Mouse (Mus musculus): Measurements from ENCODE around the gene Actn4. TPM values are rescaled to one million over a fixed set of nuclear protein-coding genes. Genes with fewer than 3 reads are reported as not detected.
"Not testable (repeated sequence)": the region's sequence is repeated elsewhere in the genome, so short reads cannot be mapped to it uniquely, and the experiment has no call there.

The Actn4 gene
- polyA plus RNA-seq, 1 experiment = 323 TPM

DNA sequence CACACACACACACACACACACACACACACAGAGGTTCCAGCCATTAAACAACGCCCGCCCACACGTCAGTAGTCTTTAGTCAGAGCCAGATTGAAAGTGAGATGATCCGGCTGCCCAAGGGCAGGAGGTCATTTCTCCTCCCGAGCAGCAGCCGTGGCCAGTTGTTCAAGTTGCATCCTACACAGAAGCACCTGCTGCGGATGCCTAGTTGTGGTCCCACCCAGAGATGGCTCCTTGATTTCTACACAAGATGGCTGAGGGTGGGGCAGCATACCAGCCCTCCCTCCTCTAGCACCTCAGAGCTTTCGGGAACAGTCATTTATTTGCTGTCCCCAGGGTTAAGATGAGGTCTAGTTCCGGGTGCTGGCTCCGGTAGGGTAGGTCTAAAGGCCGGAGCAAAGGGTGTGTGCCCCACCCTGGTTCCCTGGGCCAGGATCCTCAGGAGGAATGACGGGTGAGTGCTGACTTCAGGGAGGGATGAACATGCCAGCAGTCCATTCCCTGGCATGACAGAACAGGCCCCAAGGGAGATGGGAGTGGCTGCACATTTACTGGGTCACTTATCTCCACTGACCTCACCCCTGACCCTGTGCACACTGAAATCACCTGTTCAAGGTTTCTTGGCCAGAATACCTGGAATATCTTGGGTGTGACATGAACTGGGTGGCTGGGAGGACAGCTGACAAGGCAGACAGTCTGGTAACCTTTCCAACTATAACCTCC lies 7.7 kb upstream of the Actn4 start:
- DNase-seq (ENCODE audit: low read depth) = no peak

DNA sequence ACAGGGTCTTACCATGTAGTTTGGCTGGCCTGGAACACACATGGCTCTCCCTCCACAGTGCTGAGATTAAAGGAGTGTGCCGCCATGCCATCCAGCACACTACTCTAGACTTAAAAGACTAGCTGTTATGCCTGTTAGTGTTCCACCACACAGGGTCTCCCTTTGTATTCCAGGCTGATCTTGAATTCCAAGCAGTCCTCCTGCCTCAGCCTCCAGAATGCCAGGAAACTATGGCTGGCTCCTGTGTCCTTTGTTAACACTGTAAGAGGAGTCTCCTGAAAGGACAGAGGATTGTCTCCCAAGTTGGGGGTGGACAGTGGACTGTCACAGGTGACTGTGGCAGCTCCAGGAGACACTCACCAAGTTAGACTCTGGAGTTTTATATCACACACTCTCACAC lies 7.1 kb upstream of the Actn4 start:
- DNase-seq (ENCODE audit: low read depth) = no peak

DNA sequence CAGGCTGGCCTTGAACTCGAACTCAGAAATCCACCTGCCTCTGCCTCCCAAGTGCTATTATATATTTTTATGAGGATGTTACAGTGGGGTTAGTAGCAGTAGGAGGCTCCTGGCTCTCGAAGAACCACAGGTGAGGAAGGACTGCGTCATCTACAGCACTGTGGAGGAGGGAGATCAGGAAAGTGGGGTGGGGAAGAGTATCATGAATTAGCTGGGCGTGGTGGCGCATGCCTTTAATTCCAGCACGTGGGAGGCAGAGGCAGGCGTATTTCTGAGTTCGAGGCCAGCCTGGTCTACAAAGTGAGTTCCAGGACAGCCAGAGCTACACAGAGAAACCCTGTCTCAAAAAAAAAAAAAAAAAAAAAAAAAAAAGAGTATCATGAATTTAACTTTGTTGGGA lies 6.0 kb upstream of the Actn4 start:
- not testable (repeated sequence) for DNase-seq (ENCODE audit: low read depth)

DNA sequence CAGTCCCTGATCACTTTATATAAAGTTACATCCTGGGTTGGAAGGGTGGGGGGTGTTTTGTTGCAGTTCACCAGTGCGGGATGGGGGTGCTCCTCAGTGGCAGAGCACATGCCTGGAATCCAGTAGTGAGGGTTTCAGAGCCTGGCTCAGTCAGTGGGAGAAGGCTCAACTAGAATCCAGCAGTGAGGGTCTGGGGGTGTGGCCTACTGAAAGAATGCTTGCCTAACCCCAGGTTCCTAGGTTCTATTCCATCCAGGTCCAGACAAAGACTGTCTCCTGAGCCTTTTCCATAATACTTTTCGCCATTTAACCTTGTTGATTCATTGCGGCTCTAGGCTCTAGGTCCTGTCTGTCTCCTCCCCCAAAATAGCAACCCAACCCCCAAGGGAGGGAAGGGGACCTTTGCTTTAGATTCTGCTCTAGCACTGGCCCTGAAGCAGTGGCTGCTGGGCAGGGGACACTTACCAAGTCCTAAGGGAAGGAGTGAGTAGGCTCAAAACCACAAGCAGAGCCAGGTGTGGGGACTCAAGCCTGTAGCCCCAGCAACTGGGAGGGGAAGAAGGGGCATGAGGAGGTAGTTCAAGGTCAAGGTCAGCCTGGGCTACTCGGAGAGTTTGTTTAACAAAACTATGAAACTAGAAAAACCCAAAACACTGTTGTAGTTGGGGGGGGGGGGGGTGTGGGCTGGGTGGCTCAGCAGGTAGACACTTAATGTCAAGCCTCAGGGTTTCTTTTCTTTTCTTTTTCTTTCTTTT lies 4.8 kb upstream of the Actn4 start:
- no peak for DNase-seq (ENCODE audit: low read depth)

DNA sequence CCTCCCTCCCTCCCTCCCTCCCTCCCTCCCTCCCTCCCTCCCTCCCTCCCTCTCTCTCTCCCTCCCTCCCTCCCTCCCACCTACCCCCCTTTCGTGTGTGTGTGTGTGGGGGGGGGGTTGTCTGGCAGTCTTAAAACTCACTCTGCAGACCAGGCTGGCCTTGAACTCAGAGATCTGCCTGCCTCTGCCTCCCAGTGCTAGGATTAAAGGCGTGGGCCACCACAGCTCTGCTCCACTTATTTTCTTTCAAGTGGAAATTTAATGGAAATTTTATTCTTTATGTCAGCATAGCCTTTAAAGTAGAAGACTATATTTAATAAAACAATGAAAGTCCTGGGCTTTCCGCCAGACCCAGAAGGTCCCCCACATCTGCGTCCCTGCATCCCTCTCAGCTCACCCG lies 4.0 kb upstream of the Actn4 start:
- DNase-seq (ENCODE audit: low read depth) = no peak

DNA sequence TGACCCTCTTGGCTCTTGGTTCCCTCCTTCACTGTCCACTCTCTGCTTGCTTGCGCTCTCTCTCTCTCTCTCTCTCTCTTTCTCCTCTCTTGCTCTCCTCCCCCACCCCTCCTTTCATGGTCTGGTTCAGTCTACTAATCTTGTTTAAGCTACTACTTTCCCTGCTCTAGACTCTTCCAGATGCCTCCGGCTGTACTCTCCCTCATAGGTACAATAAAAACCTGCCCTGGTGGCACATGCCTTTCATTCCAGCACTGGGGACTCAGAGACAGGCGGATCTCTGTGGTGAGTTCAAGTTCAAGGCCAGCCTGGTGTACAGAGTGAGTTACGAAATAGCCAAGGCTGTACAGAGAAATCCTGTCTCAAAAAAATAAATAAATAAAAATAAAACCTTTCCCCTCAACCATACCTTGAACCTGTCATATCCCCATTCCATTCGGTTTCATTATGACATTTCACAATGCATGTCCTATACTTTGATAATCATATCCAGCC lies 3.3 kb upstream of the Actn4 start:
- no peak for DNase-seq (ENCODE audit: low read depth)

DNA sequence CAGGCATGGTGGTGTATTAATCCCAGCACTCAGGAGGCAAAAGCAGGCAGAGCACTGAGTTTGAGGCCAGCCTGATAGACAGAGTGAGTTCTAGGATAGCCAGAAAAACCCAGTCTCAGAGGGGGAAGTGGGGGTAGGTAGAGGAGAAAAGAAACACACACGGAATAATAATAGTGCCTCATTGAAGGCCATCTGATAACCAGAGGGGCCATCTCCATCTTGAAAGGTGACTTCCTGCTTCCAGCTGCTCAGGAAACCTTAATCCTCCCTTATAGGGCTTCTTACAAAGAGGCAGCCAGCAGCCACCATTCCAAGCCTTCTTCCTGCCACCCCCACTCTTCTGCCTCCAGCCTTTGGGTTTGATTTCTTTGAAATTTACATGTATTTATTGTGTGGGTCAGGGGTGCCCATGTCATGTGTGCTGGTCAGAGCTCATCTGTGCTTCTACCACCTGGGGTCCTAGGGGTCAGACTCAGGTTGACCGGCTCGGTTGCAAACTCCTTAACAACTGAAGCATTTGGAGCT lies 1.3 kb upstream of the Actn4 start:
- DNase-seq (ENCODE audit: low read depth) = no peak

DNA sequence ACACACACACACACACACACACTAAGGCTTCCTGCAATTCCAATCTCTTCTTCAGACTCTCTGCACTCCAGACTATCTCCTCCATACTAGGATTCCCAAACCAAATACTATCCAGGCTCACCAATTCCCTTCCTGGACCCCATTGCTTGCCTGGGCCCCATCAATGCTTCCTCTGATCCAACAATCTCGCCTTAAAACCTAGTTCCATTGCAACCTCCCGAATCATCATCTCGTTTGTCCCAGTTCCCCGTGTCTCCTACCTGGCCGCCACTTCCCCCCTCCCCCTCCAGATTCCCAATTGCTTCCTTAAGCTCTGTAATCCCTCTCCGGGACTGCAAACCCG lies 585 bp downstream of the Actn4 start:
- DNase-seq (ENCODE audit: low read depth) = no peak

DNA sequence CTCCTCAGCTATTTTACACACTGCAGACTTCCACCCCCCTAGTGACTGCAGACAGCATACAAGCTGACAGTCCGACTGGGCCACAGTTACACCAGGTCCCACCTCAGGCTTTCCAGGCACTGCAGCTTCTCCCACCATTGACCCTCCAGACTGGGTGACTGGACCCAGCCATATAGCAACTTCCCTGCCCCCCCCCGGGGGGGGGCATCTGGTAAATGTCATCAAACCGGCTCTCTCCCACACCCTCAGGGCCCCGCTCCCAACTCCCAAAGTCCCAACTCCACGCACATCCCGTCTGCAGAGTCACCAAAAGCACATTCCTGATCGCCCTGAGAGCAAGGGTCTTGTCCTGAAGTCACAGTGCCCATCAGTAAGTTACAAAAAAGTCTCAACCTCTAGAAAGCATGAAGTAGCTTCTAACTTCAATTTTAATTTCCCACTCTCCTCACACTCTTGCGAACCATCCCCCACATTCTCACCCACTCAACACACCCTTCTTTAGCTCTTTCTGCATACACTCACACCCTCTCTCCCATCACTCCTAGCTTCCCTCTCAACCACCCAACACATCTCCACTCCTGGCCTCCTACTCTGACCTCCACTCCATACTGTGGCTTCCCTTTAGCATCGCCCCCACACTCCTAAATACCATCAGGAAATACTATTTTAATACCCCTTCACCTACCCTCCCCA lies 1.6 kb downstream of the Actn4 start:
- no peak for DNase-seq (ENCODE audit: low read depth)

DNA sequence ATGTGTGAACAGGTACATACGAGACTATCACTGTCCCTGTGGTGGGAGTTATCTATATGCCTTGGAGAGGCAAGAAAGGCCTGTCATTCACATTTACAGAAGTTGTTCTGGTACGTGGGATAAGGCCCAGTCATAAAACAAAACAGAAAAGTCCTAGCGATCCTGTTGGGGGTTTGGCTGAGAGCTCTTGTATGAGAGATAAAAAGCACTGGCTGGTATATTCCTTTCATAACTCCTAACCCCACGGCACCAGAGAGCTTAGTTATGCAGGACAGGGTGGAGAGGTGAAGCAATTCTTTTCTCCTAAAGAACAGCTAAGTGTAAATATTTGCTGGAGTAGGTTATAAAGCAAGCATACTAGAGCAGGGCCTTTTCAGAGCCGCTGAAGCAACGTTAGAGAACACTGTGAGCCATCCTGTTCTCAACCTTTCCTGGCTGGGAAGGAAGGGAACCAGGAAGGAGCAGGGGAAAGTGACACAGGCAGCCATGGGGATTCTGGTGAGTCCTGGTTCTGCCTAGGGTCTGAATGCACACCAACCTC lies 2.6 kb downstream of the Actn4 start:
- DNase-seq (ENCODE audit: low read depth) = no peak

DNA sequence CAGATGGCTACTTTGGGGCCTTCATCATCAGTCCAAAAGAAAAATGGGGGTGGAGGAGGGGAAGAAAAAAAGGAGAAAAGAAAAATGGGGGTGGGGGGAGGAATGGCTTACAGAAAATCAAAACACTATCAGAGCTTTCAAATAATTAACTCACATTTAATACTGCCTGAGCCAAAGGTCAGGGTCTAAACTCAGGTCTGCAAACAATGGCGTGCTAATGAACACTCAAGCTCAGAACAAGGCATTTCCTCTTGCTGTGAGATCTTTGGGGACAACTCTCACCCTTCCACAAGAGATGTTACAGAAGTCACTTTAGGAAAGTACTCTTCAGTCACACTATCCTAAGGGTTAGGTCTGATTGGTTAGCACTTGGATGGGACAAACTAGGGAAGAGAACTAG lies 3.4 kb downstream of the Actn4 start:
- DNase-seq (ENCODE audit: low read depth) = no peak

DNA sequence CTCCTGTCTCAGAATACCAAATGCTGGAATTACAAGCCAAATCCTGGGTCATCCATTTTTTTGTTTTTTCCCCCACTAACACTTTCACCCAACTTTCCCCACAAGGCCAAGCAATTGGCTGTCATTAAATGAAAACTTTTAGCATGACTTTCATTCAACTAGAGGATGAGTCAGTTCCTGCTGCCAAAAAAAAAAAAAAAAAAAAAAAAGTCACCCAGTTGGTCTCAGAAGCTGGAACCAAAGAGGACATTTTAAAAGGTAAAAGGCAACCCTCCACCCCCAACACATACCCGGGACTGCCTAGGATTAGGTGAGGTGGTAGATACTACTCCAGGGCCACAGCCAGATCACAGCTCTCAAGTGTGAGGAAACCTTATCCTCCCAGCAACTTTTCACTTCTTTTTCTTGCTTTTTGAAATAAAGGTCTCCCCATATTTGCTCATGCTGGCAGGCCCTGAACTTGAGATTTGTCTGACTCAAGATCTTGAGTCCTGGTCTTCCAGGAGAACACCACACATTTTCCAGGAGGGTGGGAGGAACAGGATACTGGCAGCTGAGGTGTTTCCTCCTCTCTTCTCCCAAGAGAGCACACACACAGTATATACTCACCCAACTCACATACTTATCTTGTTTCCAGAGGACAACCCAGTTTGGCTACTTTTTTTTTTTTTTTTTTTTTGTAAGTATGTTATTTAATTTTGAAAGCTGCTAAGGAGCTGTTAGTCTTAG lies 4.0 kb downstream of the Actn4 start:
- DNase-seq (ENCODE audit: low read depth) = no peak

DNA sequence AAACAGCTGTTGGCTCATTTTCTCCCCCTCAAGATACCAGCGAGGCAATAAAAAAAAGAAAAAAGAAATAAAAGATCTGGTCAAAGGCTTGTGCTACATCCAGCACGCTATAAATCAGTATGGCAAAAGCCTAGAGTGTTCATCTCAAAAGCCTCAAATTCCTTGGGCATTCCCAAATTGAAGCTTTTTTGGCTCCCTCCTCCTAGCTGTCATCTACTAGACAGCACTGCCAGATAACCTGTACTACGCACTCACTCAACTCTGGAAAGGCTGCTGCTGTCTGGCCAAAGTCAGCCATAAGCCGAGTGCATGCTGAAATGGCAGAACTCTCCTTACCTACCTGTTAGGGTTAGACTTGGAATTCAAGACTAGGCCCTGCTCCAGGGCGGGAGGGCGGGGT lies 4.9 kb downstream of the Actn4 start:
- no peak for DNase-seq (ENCODE audit: low read depth)

DNA sequence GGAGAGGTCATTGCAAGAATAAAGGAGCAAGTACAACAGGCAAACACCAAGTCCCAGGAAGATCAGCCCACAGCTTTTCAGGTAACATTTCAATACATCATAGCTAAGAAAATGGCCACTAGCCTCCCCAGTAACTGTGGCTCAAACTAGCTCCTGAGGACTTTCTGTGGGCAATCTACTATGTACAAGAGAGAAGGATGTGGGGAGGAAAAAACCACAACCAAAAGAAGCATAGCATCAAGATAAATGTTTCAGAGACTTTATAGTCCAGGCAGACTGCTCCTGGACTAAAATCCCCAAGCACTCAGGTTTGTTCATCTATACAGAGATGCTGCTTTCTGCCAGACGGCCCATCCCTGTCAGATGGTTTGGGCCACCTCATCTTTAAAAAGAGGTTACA lies 5.9 kb downstream of the Actn4 start:
- DNase-seq (ENCODE audit: low read depth) = no peak

DNA sequence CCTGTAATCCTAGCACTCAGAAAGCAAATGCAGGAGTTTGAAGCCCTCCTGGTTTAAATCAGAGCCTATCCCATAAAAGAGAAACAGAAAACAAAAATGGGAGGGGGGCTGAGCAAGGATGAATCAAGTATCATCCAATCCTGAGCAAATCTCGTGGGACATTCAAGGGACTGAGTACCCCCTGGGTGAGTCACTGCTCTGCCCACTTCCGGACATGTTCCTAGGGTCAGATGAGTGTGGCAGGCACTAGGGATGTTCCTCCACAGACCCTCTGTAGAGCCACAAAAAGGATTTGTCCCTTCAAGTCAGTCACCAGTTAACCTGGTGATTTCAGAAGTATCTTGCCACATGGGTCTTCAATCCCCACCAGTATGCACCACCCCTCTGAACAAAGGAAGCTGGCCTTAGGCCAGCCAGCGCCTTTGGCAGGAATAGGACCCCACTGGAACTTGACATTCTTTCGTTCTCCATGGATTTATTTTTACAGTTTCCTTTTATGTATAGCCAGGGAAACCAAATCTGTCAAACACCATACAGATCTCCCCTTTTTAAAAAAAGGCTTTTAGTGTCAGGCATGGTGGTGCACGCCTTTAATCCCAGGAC lies 6.7 kb downstream of the Actn4 start:
- no peak for DNase-seq (ENCODE audit: low read depth)

DNA sequence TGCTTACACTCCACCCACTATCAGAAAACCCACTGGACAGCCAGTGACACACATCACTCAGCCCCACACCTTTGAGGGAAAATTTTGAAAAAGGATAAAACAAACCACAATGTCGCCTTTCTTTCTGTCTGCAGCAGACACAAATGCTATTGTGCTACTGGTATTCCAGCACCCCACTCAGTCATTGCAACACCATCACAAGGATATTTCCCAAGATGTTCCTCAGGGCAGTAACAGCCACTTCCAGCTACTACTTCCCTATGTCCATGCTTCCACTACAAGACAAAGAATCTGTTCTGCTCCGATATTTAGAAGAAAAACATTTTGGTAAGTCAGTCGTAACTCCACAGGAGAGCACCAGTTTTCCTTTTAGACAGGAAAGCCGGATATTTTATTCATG lies 7.4 kb downstream of the Actn4 start:
- no peak for DNase-seq (ENCODE audit: low read depth)

DNA sequence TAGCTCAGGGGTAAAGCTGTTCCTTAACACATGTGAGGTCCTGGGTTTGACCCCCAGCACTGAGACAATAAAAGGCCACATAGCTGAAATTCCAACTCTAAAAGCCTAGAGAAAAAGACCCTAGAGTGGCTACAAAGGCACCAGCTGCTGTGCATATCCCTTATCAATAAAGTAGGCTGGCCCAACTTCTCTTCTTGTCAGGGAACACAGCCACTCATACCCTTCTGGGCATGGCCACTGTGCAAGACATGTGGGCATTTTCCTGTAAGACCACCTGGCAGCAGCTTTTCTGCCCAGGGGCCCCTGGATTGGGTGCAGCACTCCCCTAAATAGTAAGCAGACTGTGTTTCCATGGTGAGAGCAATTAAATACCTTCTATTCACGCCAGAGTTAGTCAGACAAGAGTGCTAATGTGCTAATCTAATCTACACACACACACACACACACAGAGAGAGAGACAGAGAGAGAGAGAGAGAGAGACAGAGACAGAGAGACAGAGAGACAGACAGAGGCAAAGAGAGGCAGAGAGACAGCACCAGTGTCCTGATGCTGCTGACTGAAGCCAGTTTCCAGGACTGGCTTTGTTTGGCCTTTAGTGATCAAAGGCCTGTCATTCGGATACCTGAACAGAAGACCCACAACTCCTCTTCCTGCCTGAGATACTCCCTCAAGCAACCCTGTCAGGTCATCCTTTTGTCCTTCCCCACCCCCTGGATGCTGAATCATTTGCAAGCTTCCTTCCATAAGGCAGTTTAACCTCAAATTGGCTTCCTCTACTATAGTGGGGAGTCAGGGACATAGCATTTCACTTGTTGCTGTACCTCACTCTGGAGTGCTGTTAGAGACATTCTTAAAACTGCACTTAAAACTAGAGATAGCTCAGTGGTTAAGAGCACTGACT lies 8.4 kb downstream of the Actn4 start:
- no peak for DNase-seq (ENCODE audit: low read depth)

DNA sequence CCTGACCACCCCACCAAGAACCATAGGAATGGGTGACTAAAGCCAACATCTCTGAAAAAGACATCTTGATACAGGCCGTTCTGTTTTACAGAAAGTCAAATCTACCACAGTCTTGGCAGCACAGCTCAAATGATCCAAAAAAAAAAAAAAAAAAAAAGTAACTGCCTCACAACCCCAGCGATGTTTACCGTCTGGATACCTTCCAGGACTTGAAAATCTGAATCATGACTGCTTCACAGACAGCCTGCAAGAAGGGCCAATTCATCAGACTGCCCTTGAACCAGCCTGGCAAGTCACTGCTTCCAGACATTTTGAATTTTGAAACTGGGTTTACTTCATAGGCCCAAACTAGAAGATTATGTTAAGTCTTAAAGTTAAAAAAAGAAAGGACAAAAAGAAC lies 9.4 kb downstream of the Actn4 start:
- no peak for DNase-seq (ENCODE audit: low read depth)

DNA sequence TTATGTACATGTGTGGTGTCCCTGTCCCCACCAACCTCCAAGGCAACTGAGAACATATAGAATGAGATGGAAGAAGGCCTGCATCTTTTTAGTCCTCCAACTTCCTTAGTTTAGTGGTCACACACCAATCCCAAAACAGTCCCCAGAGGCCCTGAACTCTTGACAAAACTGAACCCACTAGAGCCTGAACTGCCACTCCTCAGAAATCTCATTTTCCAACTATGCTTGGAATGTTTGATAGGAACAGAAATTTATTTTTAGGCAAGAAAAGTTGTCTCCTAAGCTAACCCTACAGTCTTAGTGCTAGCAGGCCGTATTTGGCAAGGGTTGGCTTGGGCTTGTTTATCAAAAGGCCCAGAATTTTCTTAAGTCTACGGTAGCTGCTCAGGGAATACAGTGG lies 10.4 kb downstream of the Actn4 start:
- no peak for DNase-seq (ENCODE audit: low read depth)

DNA sequence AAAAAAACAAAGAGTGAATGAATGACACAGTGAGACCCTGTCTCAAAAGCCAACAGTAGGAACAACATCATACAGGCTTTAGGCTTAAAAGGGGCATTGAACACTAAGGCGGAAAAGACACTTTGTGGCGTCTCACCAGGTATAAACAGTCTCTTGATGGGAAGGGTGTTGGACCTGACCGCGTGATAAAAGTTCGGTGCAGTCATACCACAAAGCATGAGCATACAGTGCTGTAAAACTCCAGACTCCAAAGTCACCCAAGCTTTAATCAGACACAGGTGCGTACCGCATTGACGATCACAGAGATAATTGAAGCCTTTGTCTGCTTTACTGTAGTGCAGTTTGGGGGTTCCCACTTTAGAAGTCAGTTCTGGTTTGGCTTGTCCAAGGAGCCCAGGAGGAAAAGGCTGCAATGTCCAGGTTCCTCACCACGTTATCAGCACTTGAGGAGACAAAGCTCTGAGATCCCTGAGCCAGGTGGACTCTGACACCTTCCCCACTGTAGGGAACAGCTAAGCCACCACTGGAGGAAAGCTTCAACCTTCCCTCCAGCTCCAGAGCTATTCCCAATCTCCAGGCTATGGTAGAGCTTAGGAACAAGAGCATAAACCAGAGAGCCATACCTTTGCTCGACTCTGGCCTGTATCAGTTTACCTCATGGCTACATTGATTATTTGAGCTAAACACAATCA lies 11.6 kb downstream of the Actn4 start:
- no peak for DNase-seq (ENCODE audit: low read depth)
